Mouse (Mus musculus): ENCODE data around the gene Mdga2.

DNA sequence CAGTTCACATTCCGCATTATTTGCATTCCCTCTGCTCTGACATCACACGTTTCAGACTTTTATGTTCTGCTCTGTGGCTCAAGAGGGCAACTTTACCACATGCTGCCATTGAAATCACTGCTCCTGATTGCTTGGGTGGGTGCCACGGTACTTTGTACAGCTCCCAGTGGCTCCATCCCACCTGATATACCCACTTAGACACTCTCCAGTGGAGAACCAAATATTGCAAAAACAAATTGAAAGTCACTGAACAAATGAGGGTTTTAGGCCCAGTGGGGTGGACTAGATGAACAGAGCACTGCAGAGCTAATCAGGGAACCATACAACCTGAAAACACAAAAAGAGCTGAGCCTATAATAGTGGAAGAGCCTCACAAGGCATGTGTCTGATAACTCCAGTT lies 268.2 kb downstream of the Mdga2 start:
- no peak for TF ChIP-seq CTCF (IDR thresholded peaks at IDR 0.05)
- no peak for TF ChIP-seq EP300 (IDR thresholded peaks at IDR 0.05)

Data from lung, postnatal 0 days (tissue).